Mouse (Mus musculus): Measurements from ENCODE around the gene Slu7. TPM values are rescaled to one million over a fixed set of nuclear protein-coding genes. Genes with fewer than 3 reads are reported as not detected.

The Slu7 gene
- polyA plus RNA-seq (2015; fragmentation: Nextera tagmentation; extraction: Ambion mirVana): 31.5 and 38.8 TPM in 2 replicates

GRCm38 (mm10) chr11:43433254-43434023 lies at the start of gene Slu7:
Slu7 (plus strand) TSS chr11:43433744.

GRCm38 (mm10) chr11:43425824-43426413 lies 7.6 kb upstream of the Slu7 start, which contains the start of gene Pttg1:
Pttg1 (minus strand) TSS chr11:43426251.

GRCm38 (mm10) chr11:43474225-43474774 lies 40.8 kb downstream of the Slu7 start, which contains the start of gene C1qtnf2:
C1qtnf2 (plus strand) TSS chr11:43474276.

Other genes with a start within 250 kb of the Slu7 start
- 58.3 and 62.3 TPM in 2 replicates for gene Pttg1, start 7.5 kb upstream of the Slu7 start, polyA plus RNA-seq (2015; fragmentation: Nextera tagmentation; extraction: Ambion mirVana)
- gene C1qtnf2, start 40.5 kb downstream of the Slu7 start, polyA plus RNA-seq (2015; fragmentation: Nextera tagmentation; extraction: Ambion mirVana): 48.5 and 59.3 TPM in 2 replicates
- gene Ccnjl, start 95.0 kb downstream of the Slu7 start, polyA plus RNA-seq (2015; fragmentation: Nextera tagmentation; extraction: Ambion mirVana): 2.9 and 3.5 TPM in 2 replicates
- gene 4933415A04Rik, start 153.3 kb downstream of the Slu7 start, polyA plus RNA-seq (2015; fragmentation: Nextera tagmentation; extraction: Ambion mirVana): 0.68 and 0.94 TPM in 2 replicates
- gene Fabp6, start 167.8 kb downstream of the Slu7 start, polyA plus RNA-seq (2015; fragmentation: Nextera tagmentation; extraction: Ambion mirVana): not detected in 2 replicates
- gene Pwwp2a, start 248.3 kb downstream of the Slu7 start, polyA plus RNA-seq (2015; fragmentation: Nextera tagmentation; extraction: Ambion mirVana): 10.1 and 10.4 TPM in 2 replicates

Data from skeletal muscle tissue, postnatal 0 days (tissue).